ENCODE assay signal across 8 mouse cellular contexts in the genomic region with DNA sequence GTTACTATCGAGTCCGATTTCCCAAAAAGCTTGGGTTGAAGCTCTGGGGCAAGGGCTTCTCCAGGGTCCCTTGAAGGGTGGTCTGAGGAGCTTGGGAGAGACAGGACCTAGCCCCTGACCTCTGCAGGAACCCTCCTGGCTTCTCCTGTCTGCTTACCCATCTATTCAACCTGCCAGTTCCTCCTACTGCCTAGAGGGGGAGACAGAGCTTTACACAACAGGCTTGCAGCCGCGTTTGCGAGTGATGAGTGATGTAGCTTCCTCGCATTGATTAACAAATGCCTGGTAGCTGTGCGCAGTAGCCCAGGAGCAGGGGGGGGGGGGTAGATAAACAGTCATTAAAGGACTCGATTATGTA. TPM values are rescaled to one million over a fixed set of nuclear protein-coding genes. Genes with fewer than 3 reads are reported as not detected.
DNase-seq lines count a peak whose midpoint lies in the region; ATAC-seq lines count a peak whose summit lies in the region.

No protein-coding gene starts in this region.

- peak overlapping the region; percentile 11; the same call in 1 of the 2 replicates for H3K9ac ChIP-seq in intestine, embryonic 15.5 days

- peaks cover 13% of the 10 kb centered on the region for H3K36me3 ChIP-seq in intestine, embryonic 15.5 days

- no peaks in the 10 kb centered on the region for H3K9me3 ChIP-seq in intestine, embryonic 15.5 days

- ATAC-seq in common myeloid progenitor, adult 5-6 weeks (replicated peaks; ENCODE audit: low read depth, poor library complexity, severe bottlenecking): peak; percentile 67
- ATAC-seq in intestine, embryonic 15.5 days: peak; percentile 31; the same call in 1 of the 2 replicates

- WGBS in intestine, embryonic 15.5 days: 5% methylated on average over 8 of the region's 8 CpGs

- intact Hi-C loops in gastrocnemius, postnatal 14 days (cut with DNase I; ENCODE audit: low total_unique reads): no loop called here
- intact Hi-C loops in left cerebral cortex, postnatal 36 days (cut with DNase I): loop anchor here (2.0 kb wide), 2 partner anchors 15 to 155 kb away; no protein-coding TSS in a partner anchor

- 0 out of 2 replicates have a peak overlapping the region, but pooled peaks have one; percentile 73 for H3K4me3 ChIP-seq in intestine, embryonic 15.5 days (replicated peaks)

- H3K27me3 ChIP-seq in intestine, embryonic 15.5 days (replicated peaks): no peaks in the 10 kb centered on the region

- peak overlapping the region; percentile 100 for H3K4me2 ChIP-seq in intestine, embryonic 15.5 days (replicated peaks)

- peak; percentile 71 to 90 for DNase-seq in adrenal gland, adult (ENCODE audit: inconsistent age in 2 of 2, low spot score in 1 of 2)
- DNase-seq in adrenal gland, postnatal 4 days (ENCODE audit: low spot score in 2 of 2): no peak
- peak; percentile 65 for DNase-seq in gastrocnemius, postnatal 14 days
- peak; percentile 55 to 67 for DNase-seq in left cerebral cortex, postnatal 36 days (ENCODE audit: low spot score in 2 of 2)
- DNase-seq in mesoderm, embryonic 11.5 days (ENCODE audit: low read depth, low spot score): peak; percentile 87
- peak; percentile 73 for DNase-seq in skeletal muscle tissue, adult 2 months (ENCODE audit: low read depth, low spot score)

- H3K4me1 ChIP-seq in intestine, embryonic 15.5 days (replicated peaks): peaks cover 26% of the 10 kb centered on the region

- no peak overlapping the region for H3K27ac ChIP-seq in intestine, embryonic 15.5 days

RNA-seq across cellular contexts. Expression of a gene that starts 1.9 kb away (rescaled TPM):
- total RNA-seq in adrenal gland, postnatal 4 days (2021): 1 to 10 TPM; 9.8 to 9.9 TPM
- total RNA-seq in common myeloid progenitor, adult 5-6 weeks (2017): 4.1 and 9.2 TPM in 2 replicates
- 1 to 10 TPM; 4.8 to 6.8 TPM for total RNA-seq in gastrocnemius, postnatal 14 days (2021)
- 11.0 TPM in 2 replicates for polyA plus RNA-seq in intestine, embryonic 15.5 days (2015; fragmentation: Nextera tagmentation; extraction: Ambion mirVana)
- total RNA-seq in left cerebral cortex, postnatal 36 days (2021): 100 to 1,000 TPM; 159 to 192 TPM

RNA-seq across cellular contexts. Expression of a gene that starts 10.9 kb away (rescaled TPM):
- total RNA-seq in adrenal gland, postnatal 4 days (2021): 100 to 1,000 TPM; 382 to 438 TPM
- 322 and 335 TPM in 2 replicates for total RNA-seq in common myeloid progenitor, adult 5-6 weeks (2017)
- total RNA-seq in gastrocnemius, postnatal 14 days (2021): 100 to 1,000 TPM; 398 to 459 TPM
- 996 and 1,059 TPM in 2 replicates for polyA plus RNA-seq in intestine, embryonic 15.5 days (2015; fragmentation: Nextera tagmentation; extraction: Ambion mirVana)
- 10 to 100 TPM; 19.3 to 25.0 TPM for total RNA-seq in left cerebral cortex, postnatal 36 days (2021)

RNA-seq across cellular contexts. Expression of a gene that starts 16.1 kb away (rescaled TPM):
- 10 to 100 TPM; 25.3 to 26.0 TPM for total RNA-seq in adrenal gland, postnatal 4 days (2021)
- 17.4 and 33.3 TPM in 2 replicates for total RNA-seq in common myeloid progenitor, adult 5-6 weeks (2017)
- total RNA-seq in gastrocnemius, postnatal 14 days (2021): 1 to 10 TPM; 3.3 to 3.6 TPM
- polyA plus RNA-seq in intestine, embryonic 15.5 days (2015; fragmentation: Nextera tagmentation; extraction: Ambion mirVana): 21.6 and 26.8 TPM in 2 replicates
- 10 to 100 TPM; 23.7 to 31.5 TPM for total RNA-seq in left cerebral cortex, postnatal 36 days (2021)

RNA-seq across cellular contexts. Expression of a gene that starts 16.2 kb away (rescaled TPM):
- total RNA-seq in adrenal gland, postnatal 4 days (2021): not detected
- total RNA-seq in common myeloid progenitor, adult 5-6 weeks (2017): 2.7 TPM in 1 of 2 replicates, not detected in the other
- total RNA-seq in gastrocnemius, postnatal 14 days (2021): not detected
- polyA plus RNA-seq in intestine, embryonic 15.5 days (2015; fragmentation: Nextera tagmentation; extraction: Ambion mirVana): 0.23 and 0.42 TPM in 2 replicates
- under 1 TPM in 1 of 2 experiments, not detected in 1; 0.97 TPM for total RNA-seq in left cerebral cortex, postnatal 36 days (2021)

RNA-seq across cellular contexts. Expression of a gene that starts 19.1 kb away (rescaled TPM):
- total RNA-seq in adrenal gland, postnatal 4 days (2021): 10 to 100 TPM; 40.0 to 47.3 TPM
- 27.8 and 29.7 TPM in 2 replicates for total RNA-seq in common myeloid progenitor, adult 5-6 weeks (2017)
- 10 to 100 TPM; 28.3 to 30.3 TPM for total RNA-seq in gastrocnemius, postnatal 14 days (2021)
- polyA plus RNA-seq in intestine, embryonic 15.5 days (2015; fragmentation: Nextera tagmentation; extraction: Ambion mirVana): 41.4 and 42.3 TPM in 2 replicates
- total RNA-seq in left cerebral cortex, postnatal 36 days (2021): 10 to 100 TPM; 39.5 to 42.1 TPM

Comparison
In these comparisons a context has a peak if more than half of its experiments do, and no peak if none do; other contexts are left out.
1. DNase-seq: peak in adrenal gland, adult (2 of 2), gastrocnemius, postnatal 14 days (single experiment), left cerebral cortex, postnatal 36 days (2 of 2), mesoderm, embryonic 11.5 days (single experiment) and skeletal muscle tissue, adult 2 months (single experiment); none in adrenal gland, postnatal 4 days (0 of 2).
2. RNA of a gene that starts 1.9 kb away (total RNA-seq): 159 to 192 TPM in left cerebral cortex, postnatal 36 days; 9.8 to 9.9 TPM in adrenal gland, postnatal 4 days, 4.1 to 9.2 TPM in common myeloid progenitor, adult 5-6 weeks and 4.8 to 6.8 TPM in gastrocnemius, postnatal 14 days; every median in the first group is over 10 times any median in the second.
3. RNA of a gene that starts 10.9 kb away (total RNA-seq): 398 to 459 TPM in gastrocnemius, postnatal 14 days, 382 to 438 TPM in adrenal gland, postnatal 4 days and 322 to 335 TPM in common myeloid progenitor, adult 5-6 weeks; 19.3 to 25.0 TPM in left cerebral cortex, postnatal 36 days; every median in the first group is over 10 times any median in the second.